Mouse (Mus musculus): ENCODE measurements at regions not wholly inside any gene's neighbourhood (a gene's known extent, or its start where the extent isn't known, plus 50 kb on each side); places are given as distances from the start of the nearest gene placed in this dataset.
A peak's percentile ranks its signal among the peaks of the same experiment; 100 is the strongest.

DNA sequence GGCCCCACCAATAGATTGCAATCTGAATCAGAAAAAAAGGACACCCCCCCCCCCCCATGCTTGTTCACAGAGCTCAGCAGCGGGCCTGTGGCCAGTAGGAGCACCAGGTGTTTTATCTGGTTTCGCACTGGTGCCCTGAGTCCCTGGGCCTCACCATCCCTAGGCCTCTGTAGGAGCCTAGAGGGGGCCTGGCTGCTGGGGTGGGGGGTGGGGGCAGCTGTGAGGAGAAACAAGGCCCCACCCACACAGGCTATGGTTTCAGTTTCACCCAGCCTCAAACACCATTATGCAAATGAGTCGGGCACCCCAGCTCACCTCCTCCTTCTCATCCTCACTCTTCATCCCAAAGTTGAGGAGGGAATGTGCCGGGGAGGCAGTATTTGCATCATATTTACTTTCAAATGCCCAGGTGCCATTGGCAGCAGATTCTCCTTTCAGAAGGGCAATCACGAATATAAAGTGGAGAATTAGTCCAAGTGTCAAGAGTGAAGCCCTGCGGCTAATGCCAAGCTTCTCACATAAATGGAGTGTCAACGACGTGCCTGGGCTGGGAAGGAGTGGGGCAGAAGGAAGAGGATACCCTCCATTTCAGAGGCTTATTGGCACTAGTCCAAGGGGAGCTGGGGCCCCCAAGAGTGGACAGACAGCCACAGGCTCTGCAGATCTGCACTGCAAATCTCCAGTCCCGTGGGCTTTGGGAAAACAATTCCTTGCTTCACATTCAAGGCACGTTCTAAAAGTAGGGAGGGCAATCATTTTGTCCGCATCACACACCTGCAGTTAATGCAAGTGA is 187.7 kb upstream of the Spdye4c start:
- no peak overlapping the region for H3K4me2 ChIP-seq (ENCODE audit: low read depth)
- no peak for TF ChIP-seq EP300 (IDR thresholded peaks at IDR 0.05; ENCODE audit: low read depth)
- no peak for TF ChIP-seq CTCF (IDR thresholded peaks at IDR 0.05; ENCODE audit: low read depth)

DNA sequence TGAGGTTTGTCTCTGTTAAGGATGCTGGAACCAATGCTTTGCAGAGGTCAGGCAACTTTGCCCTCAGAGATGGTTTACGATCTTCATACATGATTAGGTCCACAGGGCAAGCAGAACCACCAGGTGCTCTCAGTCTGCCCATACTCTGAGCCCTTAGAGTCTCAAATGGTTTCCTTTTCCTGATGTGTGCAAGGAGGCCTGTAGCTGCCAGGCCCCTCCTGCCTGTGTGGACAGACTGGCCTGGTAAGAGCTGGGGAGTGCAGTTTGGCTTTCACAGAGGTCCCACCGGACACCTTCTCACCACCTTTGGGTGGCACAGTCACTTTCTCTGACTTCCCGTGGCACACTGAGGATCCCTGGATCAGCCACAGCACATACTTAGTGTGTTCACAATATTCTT is 186.6 kb upstream of the Spdye4c start:
- H3K36me3 ChIP-seq (replicated peaks; ENCODE audit: control insufficient read depth, insufficient read depth, low read depth) = no peaks in the 10 kb centered on the region
- TF ChIP-seq EP300 (IDR thresholded peaks at IDR 0.05; ENCODE audit: low read depth) = no peak
- TF ChIP-seq CTCF (IDR thresholded peaks at IDR 0.05; ENCODE audit: low read depth) = no peak
- WGBS (ENCODE audit: insufficient replicate concordance) = 65% methylated on average over 3 of the region's 3 CpGs
- H3K9me3 ChIP-seq (ENCODE audit: control insufficient read depth, low read length) = no peaks in the 10 kb centered on the region
- DNase-seq (ENCODE audit: low read depth in 3 of 3, low spot score in 3 of 3) = no peak
- no peaks in the 10 kb centered on the region for H3K27me3 ChIP-seq (ENCODE audit: control insufficient read depth, insufficient read depth, low read length)
- H3K4me3 ChIP-seq (ENCODE audit: insufficient read depth in 1 of 2, low read depth in 2 of 2, low read length in 2 of 2) = no peak overlapping the region
- H3K27ac ChIP-seq = no peak overlapping the region
- H3K4me2 ChIP-seq (ENCODE audit: low read depth) = no peak overlapping the region
- 0 out of 4 replicates have a peak, but pooled peaks cover 0 to 2% of the 10 kb centered on the region in 2 experiments for H3K4me1 ChIP-seq (replicated peaks; ENCODE audit: control insufficient read depth in 2 of 2, insufficient read depth in 2 of 2, low read length in 1 of 2)
- H3K9ac ChIP-seq (replicated peaks) = no peak overlapping the region
- no peak for ATAC-seq (ENCODE audit: insufficient read depth)

More for the DNA sequence above, 187.7 kb upstream of the Spdye4c start:
- H3K9me3 ChIP-seq (ENCODE audit: control insufficient read depth, low read length) = no peaks in the 10 kb centered on the region
- no peak overlapping the region for H3K27ac ChIP-seq
- no peak for ATAC-seq (ENCODE audit: insufficient read depth)
- H3K9ac ChIP-seq (replicated peaks) = no peak overlapping the region
- H3K4me3 ChIP-seq (ENCODE audit: insufficient read depth in 1 of 2, low read depth in 2 of 2, low read length in 2 of 2) = no peak overlapping the region
- 50% methylated on average over 11 of the region's 11 CpGs for WGBS (ENCODE audit: insufficient replicate concordance)
- no peaks in the 10 kb centered on the region for H3K4me1 ChIP-seq (replicated peaks; ENCODE audit: control insufficient read depth in 2 of 2, insufficient read depth in 2 of 2, low read length in 1 of 2)
- H3K27me3 ChIP-seq (ENCODE audit: control insufficient read depth, insufficient read depth, low read length) = no peaks in the 10 kb centered on the region
- H3K36me3 ChIP-seq (replicated peaks; ENCODE audit: control insufficient read depth, insufficient read depth, low read depth) = no peaks in the 10 kb centered on the region
- DNase-seq (ENCODE audit: low read depth in 3 of 3, low spot score in 3 of 3) = no peak

DNA sequence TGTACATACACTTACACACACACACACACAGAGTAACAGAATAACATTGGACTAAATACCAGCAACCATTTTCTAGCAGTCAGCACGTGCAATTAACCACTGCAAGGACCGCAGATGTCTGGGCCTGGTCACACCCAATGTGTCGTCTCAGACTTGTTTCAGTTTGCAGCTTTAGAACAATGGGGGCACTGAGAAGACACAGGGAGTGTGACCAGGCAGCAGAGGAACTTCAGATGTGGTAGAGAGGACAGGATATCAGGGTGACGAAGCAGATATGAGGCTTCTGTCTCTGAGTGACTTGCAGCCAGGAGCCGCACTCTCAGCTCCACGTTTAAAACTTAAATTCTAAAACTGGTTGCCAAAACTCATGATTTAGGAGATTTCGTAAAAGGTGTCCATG is 183.9 kb upstream of the Spdye4c start:
- no peak overlapping the region for H3K4me2 ChIP-seq (ENCODE audit: low read depth)
- H3K27me3 ChIP-seq (ENCODE audit: control insufficient read depth, insufficient read depth, low read length) = no peaks in the 10 kb centered on the region
- WGBS (ENCODE audit: insufficient replicate concordance) = 36% methylated on average over 7 of the region's 7 CpGs
- ATAC-seq (ENCODE audit: insufficient read depth) = no peak
- H3K4me1 ChIP-seq (replicated peaks; ENCODE audit: control insufficient read depth in 2 of 2, insufficient read depth in 2 of 2, low read length in 1 of 2) = 0 out of 4 replicates have a peak, but pooled peaks cover 0 to 2% of the 10 kb centered on the region in 2 experiments
- no peaks in the 10 kb centered on the region for H3K9me3 ChIP-seq (ENCODE audit: control insufficient read depth, low read length)
- TF ChIP-seq CTCF (IDR thresholded peaks at IDR 0.05; ENCODE audit: low read depth) = no peak
- TF ChIP-seq EP300 (IDR thresholded peaks at IDR 0.05; ENCODE audit: low read depth) = no peak
- no peaks in the 10 kb centered on the region for H3K36me3 ChIP-seq (replicated peaks; ENCODE audit: control insufficient read depth, insufficient read depth, low read depth)
- DNase-seq (ENCODE audit: low read depth in 3 of 3, low spot score in 3 of 3) = no peak
- no peak overlapping the region for H3K27ac ChIP-seq
- no peak overlapping the region for H3K4me3 ChIP-seq (ENCODE audit: insufficient read depth in 1 of 2, low read depth in 2 of 2, low read length in 2 of 2)
- H3K9ac ChIP-seq (replicated peaks) = no peak overlapping the region; the same call in 1 of the 2 replicates

DNA sequence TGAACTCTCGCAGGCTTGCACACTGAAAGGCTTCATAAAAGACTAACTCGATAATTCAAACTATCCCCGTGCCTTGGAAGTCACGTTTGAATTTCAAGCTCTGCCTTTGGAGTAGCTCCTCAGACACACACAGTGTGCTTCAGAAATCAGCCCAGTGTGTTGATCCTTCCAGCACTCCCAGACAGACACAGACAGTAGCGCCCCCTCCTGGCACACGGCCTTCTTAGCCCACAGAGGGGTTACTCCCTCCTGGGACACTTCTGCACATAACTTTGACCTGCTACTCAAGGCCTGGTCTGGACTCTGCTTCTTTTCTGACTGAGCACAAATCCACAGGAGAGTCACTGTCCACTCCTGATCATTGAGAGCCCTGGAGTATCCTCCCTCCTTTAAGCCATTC is 182.3 kb upstream of the Spdye4c start:
- H3K27ac ChIP-seq = no peak overlapping the region
- no peak overlapping the region for H3K4me2 ChIP-seq (ENCODE audit: low read depth)
- ATAC-seq (ENCODE audit: insufficient read depth) (no peak), DNase-seq (ENCODE audit: low read depth in 3 of 3, low spot score in 3 of 3) (no peak)
- H3K9ac ChIP-seq (replicated peaks) = no peak overlapping the region
- H3K27me3 ChIP-seq (ENCODE audit: control insufficient read depth, insufficient read depth, low read length) = no peaks in the 10 kb centered on the region
- TF ChIP-seq EP300 (IDR thresholded peaks at IDR 0.05; ENCODE audit: low read depth) (no peak), CTCF (IDR thresholded peaks at IDR 0.05; ENCODE audit: low read depth) (peak; percentile 68)
- WGBS (ENCODE audit: insufficient replicate concordance) = 47% methylated on average over 6 of the region's 6 CpGs
- no peaks in the 10 kb centered on the region for H3K9me3 ChIP-seq (ENCODE audit: control insufficient read depth, low read length)
- peaks cover 0 to 9% of the 10 kb centered on the region in 2 experiments; a peak in 2 of 4 replicates for H3K4me1 ChIP-seq (replicated peaks; ENCODE audit: control insufficient read depth in 2 of 2, insufficient read depth in 2 of 2, low read length in 1 of 2)
- no peak overlapping the region for H3K4me3 ChIP-seq (ENCODE audit: insufficient read depth in 1 of 2, low read depth in 2 of 2, low read length in 2 of 2)
- H3K36me3 ChIP-seq (replicated peaks; ENCODE audit: control insufficient read depth, insufficient read depth, low read depth) = no peaks in the 10 kb centered on the region

DNA sequence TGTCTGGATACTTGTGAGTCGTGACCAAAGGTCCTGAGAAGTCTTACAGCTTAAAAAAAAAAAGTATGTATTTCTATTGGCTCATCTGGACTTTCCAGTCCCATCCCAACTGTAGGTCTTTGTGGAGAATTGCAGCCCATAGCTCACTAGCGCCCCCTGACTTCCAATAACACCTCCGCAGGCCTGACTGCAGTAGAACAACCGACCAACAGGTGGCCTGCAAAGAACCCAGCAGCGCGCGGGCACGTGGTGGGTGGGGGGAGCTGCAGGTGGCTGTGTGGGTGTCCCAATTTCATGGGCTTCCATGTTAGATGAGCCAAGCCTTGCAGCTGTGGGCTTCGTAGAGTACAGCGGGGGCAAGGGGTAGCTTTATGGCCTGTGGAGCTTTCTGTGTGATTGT is 178.7 kb upstream of the Spdye4c start:
- H3K27me3 ChIP-seq (ENCODE audit: control insufficient read depth, insufficient read depth, low read length) = no peaks in the 10 kb centered on the region
- H3K9ac ChIP-seq (replicated peaks) = no peak overlapping the region
- peaks cover 0 to 9% of the 10 kb centered on the region in 2 experiments; a peak in 2 of 4 replicates for H3K4me1 ChIP-seq (replicated peaks; ENCODE audit: control insufficient read depth in 2 of 2, insufficient read depth in 2 of 2, low read length in 1 of 2)
- no peak overlapping the region for H3K4me3 ChIP-seq (ENCODE audit: insufficient read depth in 1 of 2, low read depth in 2 of 2, low read length in 2 of 2)
- no peaks in the 10 kb centered on the region for H3K9me3 ChIP-seq (ENCODE audit: control insufficient read depth, low read length)
- H3K27ac ChIP-seq = no peak overlapping the region
- ATAC-seq (ENCODE audit: insufficient read depth) (no peak), DNase-seq (ENCODE audit: low read depth in 3 of 3, low spot score in 3 of 3) (peak in 2 of 3 experiments; percentile 27 to 34)
- no peak overlapping the region for H3K4me2 ChIP-seq (ENCODE audit: low read depth)
- WGBS (ENCODE audit: insufficient replicate concordance) = 14% methylated on average over 10 of the region's 10 CpGs
- TF ChIP-seq CTCF (IDR thresholded peaks at IDR 0.05; ENCODE audit: low read depth) = peak; percentile 94
- no peak for TF ChIP-seq EP300 (IDR thresholded peaks at IDR 0.05; ENCODE audit: low read depth)
- no peaks in the 10 kb centered on the region for H3K36me3 ChIP-seq (replicated peaks; ENCODE audit: control insufficient read depth, insufficient read depth, low read depth)

All from liver, embryonic 14.5 days (tissue).